Mouse (Mus musculus) stomach, postnatal 0 days (tissue): ENCODE results near the gene Tmem132e.

Experiments
- CTCF ChIP-seq: IDR thresholded peaks from 2 replicates; pipeline ENCODE4 v1.5.1; 2016; ENCODE audit warnings: antibody characterized with exemption, low read depth, mild to moderate bottlenecking, moderate library complexity
- EP300 ChIP-seq: optimal IDR thresholded peaks from 2 replicates; pipeline ENCODE3; 2016; ENCODE audit warnings: antibody characterized with exemption

DNA sequence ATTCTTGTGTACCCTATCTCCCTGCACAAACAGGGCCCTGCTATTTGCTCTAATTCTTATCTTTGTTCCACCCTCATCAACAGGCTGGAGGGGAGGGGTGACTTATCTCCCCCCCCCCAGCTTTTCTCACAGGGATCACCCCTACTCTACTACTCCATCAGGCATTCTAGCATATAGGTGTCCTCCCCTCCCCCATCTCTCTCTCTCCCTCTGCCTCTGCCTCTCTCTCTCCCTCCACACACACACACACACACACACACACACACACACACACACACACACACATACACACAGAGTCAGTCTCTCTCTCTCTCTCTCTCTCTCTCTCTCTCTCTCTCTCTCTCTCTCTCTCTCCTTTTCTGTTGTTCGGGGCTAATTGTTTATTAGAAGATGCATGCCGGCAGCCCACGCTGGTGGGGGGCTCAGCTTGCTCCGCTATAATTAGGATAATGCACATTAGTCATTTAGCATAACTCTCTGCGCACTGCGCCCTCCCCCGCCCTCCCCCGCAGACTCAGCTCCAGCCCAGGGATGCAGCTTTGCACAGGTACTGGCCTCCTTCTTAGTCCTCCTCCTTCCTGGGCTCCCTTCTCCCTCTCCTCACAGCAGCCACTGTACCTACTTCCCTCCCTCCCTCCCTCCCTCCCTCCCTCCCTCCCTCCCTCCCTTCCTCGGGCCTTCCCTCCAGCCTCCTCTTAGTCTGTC is 29.8 kb downstream of the Tmem132e start:
- TF ChIP-seq CTCF = no peak
- no peak for TF ChIP-seq EP300
